Mouse (Mus musculus) urinary bladder, postnatal 25 days (tissue): Measurements from ENCODE around the gene Tfg.

Experiments used
- DNase-seq: peaks from one replicate; pipeline ENCODE4 v3.0.0; 2022; ENCODE audit warnings: low spot score

Tfg gene

DNA sequence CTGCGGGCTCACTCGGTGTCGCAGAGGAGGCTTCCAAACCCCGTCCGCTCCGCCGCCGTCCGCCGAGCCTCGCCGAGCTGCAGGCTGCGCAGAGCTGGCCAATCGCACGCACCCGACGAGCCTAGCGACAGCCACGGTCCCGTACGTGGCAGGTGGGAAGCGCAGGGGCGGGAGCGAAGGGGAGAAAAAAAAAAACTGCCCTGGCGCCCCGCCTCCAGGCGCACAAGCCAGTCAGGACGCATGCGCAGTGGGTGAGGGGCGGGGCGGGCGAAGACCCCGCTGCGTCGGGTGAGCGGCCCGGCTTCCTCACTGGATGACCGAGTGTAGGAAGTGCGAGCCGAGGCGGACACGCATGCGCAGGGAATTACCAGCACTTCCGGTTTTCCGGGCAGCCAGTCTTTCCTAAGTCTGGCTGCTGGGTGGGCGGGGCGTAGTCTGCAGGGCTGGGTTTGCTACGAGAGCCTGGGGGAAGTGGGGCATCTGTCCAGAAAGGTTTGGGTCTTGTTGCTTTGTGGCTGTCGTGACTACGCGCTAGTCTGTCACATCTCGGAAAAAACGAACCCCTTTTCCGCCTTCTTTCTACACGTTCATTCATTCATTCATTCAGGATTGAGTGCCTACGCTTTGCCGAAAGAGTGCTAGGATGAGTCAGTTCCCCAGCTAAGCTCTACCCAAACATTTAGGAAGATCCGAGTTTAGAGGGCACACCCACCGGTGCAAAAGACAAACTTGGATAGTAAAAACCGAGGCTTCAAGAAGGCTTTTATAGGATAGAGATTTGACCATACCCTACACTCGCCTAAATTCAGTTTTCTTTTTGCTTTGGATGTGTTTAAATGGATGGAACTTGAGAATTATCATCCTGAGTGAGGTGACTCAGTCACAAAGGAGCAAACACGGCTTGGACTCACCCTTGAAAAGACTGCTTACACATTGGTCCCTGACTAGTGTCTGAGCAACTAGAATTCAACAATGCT is at the start of gene Tfg:
Gene Tfg (minus strand): TSS at position 227 of the 977 bp plus-strand sequence.
- peak; percentile 98 for DNase-seq

DNA sequence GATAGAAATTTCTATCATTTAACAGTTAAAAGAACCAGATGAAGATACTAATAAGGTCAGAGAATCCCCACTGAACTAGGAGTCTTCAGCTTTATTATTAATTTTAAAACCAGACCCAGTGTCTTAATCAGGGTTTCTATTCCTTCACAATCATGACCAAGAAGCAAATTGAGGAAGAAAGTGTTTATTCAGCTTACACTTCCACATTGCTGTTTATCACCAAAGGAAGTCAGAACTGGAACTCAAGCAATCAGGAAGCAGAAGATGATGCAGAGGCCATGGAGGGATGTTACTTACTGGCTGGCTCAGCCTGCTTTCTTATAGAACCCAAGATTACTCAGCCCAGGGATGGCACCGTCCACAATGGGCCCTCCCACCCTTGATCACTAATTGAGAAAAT is 11.8 kb upstream of the Tfg start:
- no peak for DNase-seq

DNA sequence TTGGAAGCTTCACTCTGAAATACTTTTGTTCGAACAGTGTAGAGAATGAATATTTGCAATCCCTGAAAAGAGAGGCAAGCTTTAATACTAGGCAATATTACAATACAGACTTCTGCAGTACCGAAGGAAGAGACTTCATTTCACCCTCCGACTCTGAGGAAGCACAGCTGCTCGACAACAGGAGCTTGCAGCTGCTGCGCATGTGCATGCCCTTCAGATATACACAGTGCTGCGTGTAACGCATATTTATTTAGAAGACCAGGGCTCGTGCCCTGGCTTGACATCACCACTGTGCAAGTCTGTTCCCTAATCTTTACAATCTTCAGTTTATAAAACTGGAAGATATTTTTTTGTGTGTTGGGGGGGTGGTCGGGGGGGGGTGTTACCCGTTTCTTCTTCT is 7.7 kb upstream of the Tfg start:
- DNase-seq = no peak

DNA sequence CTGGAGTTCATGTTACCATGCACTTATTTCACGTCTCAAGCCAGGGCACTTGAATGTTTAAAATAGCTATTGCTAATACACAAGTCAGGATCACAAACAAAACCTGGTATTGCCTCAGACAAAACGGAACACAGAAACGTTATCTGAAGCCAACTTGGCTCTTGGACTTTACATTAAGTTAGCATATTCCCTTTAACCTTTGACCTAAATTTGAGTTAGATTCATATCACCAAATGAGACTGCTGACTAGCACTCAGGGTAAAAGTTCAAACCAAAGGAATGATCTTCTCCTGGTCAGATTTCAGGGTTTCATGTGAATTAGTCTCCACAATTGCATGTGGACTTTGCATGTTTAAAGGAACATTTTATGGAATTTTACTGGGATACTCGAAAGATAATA is 5.1 kb upstream of the Tfg start:
- DNase-seq = no peak

DNA sequence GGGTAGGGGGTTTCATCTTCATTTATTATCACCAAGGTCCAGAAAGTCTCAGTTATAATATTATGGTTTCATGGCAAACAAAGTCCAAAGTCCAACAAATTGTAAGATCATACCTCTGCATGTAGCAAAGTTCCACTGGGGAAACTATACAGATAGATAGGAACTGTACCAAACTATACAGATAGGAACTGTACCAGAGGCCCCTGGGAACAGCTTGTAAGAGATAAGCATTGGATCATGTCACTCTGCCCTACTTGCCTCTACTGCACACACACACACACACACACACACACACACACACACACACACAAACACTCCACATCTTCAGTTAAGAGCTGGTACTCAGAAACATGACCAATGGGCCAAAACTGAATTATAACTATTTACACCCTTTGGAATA is 1.8 kb upstream of the Tfg start:
- DNase-seq = no peak

DNA sequence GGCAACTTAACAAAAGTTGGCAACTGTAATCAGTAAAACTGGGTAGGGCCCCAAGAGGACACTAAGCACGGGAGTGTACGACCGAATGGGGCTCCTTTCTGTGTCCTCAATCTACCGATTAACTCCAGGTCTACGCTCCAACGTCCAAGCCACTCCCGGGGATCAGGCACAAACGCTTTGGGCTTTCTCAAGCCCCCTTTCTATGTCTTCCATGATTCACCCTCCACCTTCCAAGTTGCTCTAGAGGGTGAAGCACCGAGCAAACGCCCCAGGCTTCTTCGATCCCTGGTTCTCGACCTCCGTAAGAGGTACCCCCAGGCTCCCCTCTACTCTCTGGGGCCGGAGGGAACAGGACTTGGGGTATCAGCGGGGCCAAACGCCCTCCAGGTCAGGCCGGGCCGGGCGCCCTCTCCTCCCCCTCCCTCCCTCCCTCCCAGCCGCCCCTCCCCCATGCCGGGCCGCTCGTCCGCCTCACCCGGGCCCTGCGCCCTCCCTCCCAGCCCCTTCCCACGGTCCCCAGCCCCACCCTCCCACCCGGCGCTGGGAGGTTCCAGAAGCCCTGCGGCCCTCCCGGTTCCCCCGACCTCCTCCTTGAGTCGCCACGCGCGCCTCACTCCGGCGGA is 582 bp downstream of the Tfg start:
- DNase-seq = peak; percentile 41

DNA sequence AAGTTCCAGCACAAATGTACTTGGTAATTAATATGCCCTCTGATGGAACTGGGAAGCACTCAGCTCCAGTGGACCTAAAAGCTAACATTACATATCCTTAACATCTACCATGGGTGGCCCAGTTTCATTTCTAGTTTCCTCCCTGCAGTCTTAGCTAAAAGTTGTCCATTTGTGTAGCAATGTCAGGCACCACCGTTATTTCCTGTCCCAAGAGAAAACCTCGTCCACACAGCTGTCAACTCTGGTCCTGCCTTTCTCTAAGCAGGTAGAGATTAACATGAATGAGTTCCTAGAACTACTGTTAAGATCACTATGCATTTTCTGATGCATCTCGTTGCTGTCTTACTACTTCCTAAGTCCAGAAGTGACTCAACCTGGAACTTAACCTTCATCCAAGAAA is 1.6 kb downstream of the Tfg start:
- DNase-seq = no peak

DNA sequence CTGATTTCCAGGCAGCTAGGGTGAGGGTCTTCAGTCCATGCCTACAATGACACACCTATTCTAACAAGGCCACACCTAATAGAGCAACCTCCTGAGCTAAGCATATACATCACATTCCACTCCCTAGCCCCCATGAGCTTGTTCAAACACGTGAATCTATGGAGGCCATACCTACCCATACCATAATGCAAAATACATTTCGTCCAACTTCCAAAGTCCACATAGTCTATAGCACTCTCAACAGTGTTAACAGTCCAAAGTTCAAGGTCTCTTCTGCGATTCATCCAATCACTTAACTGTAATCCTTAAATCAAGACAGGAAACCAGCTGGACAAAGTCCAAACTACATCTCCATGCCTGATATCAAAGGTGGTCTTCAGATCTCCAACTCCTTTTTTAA is 7.2 kb downstream of the Tfg start:
- no peak for DNase-seq

DNA sequence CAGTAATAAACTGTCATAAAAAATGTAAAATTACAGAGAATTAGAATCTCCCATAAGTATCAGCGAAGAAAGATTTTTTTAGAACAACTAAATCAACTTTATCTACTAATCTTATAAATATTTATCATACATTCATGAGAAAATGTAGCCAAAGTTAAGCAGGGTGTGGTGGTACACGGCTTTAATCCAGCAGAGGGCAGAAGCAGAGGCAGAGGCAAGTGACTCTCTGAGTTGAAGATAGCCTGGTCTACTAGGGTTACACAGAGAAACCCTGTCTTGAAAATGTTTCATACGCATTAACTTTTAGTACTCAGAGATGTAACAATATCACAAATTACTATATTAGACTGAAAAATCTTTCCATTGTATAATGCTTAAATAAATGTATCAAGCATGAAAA is 11.5 kb downstream of the Tfg start:
- no peak for DNase-seq

DNA sequence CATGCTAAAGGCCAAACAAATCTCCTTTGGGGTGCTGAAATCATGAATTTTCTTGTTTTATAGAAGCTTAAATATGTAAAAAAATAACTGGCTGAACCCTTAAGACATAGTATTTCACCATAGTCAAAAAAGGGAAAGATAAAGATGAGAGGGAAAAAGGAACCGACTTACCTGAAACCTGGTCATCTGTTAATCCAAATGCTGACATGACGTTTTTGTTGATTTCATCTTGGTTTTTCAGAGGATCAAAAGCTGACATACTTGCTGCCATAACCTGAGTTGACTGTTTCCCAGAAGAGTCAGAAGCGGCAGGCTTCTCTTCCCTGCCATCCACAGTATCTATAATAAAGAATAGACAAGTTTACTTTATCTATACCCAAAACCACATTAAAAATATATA is 16.4 kb downstream of the Tfg start:
- DNase-seq = no peak

DNA sequence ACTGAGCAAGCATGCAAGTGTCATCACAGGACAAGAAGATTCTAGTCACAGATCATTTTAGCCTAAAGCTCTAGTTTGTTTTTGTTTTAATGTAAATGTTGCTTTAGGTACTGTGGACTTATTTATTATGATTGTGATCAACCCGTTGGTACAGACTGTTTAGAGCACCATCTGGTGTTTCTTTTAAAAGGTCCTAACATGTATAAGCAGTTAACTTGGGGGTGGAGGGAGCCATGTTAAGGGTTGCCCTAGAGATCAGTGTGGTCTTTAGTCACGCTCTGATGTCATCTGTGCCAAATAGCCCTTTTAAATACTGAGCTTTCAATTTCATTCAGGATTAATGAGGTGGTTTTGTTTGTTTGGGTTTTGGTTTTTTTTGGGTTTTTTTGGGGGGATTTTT is 20.8 kb downstream of the Tfg start:
- DNase-seq = no peak

DNA sequence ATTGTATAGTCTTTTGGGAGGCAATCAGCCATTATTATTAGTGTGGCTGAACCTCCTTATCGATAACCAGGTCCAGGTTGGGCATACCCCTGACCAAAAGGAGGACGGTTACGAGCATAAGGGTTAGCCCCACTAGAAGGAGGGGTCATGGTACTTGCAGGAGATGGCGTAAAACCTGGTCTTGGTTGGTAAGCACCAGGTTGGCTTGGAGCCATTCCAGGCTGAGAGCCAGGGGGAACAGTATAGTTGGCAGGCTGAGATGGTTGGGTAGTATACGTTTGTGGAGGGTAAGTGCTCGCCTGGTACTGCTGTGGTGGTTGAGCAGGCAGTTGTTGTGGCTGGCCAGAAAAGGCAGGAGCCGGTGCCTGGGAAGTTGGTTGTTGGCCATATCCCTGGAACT is 26.5 kb downstream of the Tfg start:
- DNase-seq = no peak

DNA sequence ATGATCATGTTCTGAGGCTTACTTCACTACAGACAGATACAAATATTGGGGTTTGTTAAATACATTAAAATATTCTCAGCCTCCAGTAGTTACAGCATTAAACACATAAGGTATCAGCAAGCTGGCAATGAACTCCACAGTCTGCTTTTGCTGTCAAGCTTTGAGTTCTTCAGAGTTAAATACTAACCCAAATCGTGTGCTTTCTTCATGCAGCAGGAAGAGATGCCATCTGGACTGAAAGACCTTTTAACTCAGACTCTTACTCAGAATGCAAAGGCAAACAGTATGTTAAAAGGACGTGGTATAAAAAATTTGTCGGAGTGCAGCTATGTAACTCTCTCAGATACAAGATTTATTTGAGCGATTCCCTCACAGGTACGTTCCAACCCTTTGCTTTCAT is 30.5 kb downstream of the Tfg start:
- DNase-seq = no peak

DNA sequence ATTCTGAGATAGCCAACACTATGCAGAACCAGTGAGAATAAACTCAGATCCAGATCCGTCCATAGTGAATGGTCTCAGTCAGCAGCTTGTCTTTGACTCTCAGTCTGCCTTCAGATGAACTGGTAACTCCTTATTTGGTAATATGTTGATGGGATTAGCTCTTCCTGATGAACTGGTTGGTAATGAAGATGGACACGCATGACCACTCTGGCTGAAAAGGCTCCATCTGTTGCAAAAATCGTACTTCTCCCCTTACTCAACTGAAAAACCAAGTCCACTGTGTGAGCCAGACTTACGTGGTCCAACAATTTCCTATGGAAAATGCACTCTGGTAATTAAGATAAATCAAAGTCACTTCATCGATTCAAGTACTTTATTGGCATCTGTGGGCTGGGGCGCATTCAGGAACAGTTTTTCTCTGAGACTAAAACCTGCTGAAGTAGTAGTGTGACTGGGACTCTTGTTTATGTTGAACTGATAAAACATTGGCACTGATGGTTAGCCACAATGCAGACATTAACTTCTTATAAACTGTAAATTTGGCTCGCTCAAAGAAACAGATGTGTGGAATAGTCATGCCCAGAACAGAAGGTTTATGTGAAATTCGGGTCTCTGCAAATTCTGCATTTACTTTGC is 36.1 kb downstream of the Tfg start:
- no peak for DNase-seq

DNA sequence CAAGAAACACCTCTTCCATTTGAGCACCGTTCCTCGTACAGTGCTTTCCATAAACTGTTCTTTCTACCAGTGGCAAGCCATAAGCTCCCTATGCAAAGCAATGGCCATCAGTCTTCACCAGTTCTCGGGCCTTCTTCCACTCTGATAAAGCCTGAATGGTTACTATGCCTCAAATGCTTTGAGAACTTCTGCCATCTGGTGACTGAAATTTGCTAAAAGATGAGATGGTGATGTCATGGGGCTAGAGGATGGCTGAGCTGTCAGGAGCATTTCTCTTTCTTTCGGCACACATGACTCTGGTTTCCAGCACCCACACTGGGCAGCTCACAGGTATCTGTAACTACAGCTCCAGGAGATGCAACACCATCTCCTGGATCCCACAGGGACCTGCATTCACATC is 40.1 kb downstream of the Tfg start:
- DNase-seq = no peak

DNA sequence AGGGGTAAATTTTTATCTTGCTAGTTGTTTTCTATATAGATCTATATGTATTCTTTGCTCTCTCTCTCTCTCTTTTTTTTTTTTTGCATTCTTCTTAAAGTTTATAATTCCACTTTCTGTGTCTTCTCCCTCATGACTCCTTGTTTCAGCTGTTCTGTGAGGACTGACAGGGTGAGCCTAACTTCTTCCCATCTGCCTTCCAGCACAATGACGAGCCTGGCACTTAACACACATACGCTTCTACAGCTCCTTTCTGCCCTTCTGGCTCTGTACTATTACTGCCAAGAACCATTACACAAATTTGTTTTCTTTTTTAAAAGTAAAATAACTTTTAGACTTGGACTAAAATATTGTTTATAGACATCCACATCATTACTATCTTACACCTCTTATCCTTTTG is 43.8 kb downstream of the Tfg start:
- DNase-seq = no peak

DNA sequence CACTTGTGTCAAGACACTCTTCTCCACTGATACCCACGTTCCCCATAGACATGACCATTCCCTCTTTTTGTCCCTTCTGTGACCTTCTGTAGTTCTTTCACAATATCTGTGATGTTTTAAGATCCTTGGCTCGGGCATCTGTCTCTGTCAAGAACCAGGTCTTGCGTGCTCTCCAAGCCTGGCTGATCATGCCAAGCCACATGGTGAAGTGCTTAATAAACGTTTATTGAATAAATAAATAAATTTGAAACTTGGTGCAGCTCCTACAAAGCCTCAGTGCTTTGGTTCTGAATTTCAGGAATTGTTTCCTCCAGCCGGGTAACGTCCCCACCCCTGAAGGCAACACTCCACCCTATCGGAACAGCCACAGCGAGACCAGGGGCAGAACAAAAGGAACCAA is 46.3 kb downstream of the Tfg start:
- no peak for DNase-seq

DNA sequence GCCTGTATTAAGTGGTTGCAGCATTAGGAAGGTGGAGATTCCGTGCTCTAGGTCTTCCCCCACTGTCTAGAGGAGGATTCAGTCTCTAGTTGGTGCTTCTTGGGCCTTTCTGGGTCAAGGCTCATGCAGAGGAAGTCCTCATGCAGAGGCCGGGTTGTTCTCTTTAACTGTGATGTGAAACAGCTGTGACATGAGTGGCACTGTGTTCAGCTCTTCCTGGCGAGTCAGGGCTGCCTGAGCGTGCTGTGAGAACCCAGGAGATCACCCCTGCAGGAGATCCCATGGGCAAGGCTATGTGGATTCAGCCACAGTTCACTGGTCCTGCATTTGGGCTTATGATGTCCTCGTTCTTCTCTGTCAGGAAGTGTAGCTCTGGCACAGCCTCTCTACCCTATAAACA is 47.7 kb downstream of the Tfg start:
- DNase-seq = no peak

DNA sequence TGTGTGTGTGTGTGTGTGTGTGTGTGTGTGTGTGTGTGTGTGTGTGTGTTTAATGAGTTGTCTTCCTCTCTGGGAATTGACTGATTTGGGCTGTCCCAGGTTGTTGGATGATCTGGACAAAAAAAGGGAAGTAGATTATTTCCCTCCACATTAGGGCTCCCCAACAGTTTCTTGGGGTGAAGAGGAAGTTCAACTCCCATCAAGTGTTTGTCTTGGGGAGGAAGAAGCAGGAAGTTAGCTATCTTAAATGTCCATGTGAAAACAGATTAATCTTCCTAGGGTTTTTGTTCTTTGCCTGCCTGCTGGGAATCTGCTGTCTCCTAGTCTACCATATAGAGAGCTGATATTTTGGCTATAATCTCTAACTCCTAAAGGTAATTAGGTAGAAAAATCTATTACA is 58.4 kb downstream of the Tfg start:
- DNase-seq = no peak

DNA sequence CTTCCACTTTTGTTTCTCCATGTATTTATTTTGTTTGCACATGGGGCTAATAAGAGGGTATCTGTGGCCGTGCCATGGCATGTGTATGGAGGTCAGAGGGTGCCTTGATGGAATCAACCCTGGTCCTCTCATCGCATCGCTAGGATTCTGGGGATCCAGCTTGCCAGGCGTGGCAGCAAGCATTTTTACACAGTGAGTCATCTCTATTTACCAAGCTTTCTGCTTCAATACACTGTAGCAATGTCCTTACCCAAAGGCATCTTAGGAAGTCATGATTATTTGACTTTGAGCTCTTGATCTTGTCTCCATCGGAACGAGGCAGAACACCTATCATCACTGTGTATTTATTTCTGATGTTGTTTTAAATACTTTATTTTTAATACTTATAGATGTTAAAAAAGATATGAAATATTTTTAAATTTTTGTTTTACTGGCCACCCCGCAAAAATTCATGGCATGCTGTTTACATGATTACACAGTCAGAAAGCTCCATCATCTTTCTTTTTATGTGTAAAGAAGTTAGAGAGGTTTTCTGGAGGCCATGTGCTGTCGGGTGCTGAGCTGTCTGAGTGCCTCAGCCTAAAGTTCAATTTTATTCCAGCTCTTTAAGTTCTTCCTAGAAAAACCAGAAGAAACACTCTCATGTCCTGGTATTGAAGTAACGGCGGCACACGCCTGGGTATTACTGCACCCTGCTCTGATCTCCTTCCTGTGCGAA is 61.9 kb downstream of the Tfg start:
- DNase-seq = no peak

DNA sequence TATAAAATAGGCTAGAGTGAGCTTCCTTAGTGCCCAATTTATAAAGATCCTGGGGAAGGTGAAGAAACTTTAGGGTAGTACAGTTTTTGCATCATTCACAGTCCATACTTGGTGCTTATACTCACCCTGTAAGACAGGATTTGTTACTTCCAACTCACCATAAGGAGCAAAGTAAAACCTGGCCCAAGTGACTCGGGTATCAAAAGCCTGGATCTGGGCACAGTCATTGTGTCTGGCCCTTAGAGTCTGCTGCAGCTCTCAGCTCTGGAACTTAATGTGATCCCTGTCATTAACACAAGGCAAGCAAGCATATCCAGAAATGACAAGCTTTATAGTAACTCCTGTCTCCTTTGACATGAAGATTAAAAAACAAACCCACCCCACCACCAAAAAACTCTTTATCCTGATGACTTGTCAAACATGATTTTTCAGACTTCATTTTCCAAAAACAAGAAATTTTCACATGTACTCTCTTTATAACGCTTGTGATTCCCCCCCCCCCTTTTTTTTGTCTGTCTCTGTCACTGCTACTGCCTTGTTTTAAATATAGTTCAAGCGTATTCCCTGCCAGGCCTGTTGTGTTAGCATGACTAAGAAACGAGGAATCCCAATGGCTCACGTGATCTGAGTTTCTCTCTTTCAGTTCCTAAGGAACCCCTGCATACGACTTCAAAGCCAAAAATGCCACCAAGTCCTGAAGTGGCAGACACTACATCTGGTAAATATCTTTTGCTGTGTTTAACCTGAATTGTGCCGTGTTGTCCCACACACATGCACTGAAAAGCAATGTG is 70.7 kb downstream of the Tfg start:
- DNase-seq = no peak

DNA sequence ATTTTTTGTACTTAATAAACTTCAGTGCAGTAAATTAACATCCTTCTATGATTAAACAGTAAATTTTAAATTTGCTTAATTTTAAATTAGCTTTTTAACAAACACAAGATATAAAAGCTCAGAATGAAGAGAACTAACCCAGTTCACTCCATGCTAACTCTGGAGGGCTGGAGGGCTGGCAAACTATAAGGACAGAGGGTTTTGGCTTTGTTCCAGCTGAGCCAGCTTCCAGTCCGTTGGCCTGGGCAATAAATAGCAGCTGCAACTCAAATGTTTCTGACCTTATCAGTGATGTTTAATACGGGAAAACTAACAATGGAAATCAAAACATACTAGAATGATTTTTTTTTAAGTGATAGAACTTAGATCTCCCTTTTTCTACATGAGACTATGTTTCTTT is 72.0 kb downstream of the Tfg start:
- no peak for DNase-seq
